Mouse (Mus musculus) embryonic facial prominence, embryonic 14.5 days (tissue): ENCODE data around the gene Ppfibp1. TPM values are rescaled to one million over a fixed set of nuclear protein-coding genes. Genes with fewer than 3 reads are reported as not detected.

Experiments used
- ATAC-seq: fragments of 200-750 bp; cut with Nextera tagmentation; 2 replicates; pipeline ENCODE4 v1.8.0; 2017; ENCODE audit warnings: low read depth, moderate number of reproducible peaks, moderate TSS enrichment
- DNase-seq: peaks from one replicate; pipeline ENCODE4 v3.0.0-alpha.2; 2015; ENCODE audit warnings: low spot score
- H3K27ac ChIP-seq: fragments of 300-500 bp; sonication (generic); replicated peaks from 2 replicates; pipeline ENCODE4 v1.5.1; 2014; ENCODE audit warnings: low read depth, mild to moderate bottlenecking, low read length, moderate library complexity
- H3K27me3 ChIP-seq: fragments of 300-500 bp; sonication (generic); replicated peaks from 2 replicates; pipeline ENCODE4 v1.6.1; 2014; ENCODE audit warnings: low read length; ENCODE audit not compliant: control insufficient read depth, insufficient read depth
- H3K36me3 ChIP-seq: fragments of 300-500 bp; sonication (generic); 2 replicates; pipeline ENCODE4 v1.6.1; 2014; ENCODE audit warnings: low read length, mixed read lengths; ENCODE audit not compliant: control insufficient read depth, insufficient read depth
- H3K4me1 ChIP-seq: fragments of 300-500 bp; sonication (generic); 2 replicates; pipeline ENCODE4 v1.6.1; 2014; ENCODE audit warnings: antibody characterized with exemption, low read length; ENCODE audit not compliant: control insufficient read depth, insufficient read depth
- H3K4me2 ChIP-seq: fragments of 300-500 bp; sonication (generic); 2 replicates; pipeline ENCODE4 v1.6.1; 2014; ENCODE audit warnings: low read depth, mild to moderate bottlenecking, low read length, moderate library complexity, mixed read lengths
- H3K4me3 ChIP-seq: fragments of 300-500 bp; sonication (generic); 2 replicates; pipeline ENCODE4 v1.5.1; 2014; ENCODE audit warnings: low read depth, mild to moderate bottlenecking, low read length
- H3K9ac ChIP-seq: fragments of 300-500 bp; sonication (generic); 2 replicates; pipeline ENCODE4 v1.6.1; 2014; ENCODE audit warnings: low read depth, mild to moderate bottlenecking, low read length, moderate library complexity, mixed read lengths
- H3K9me3 ChIP-seq: fragments of 300-500 bp; sonication (generic); 2 replicates; pipeline ENCODE4 v1.6.1; 2016; ENCODE audit warnings: low read length; ENCODE audit not compliant: control insufficient read depth
- WGBS: fragments of 180-500 bp; shearing (Covaris S2); extraction: QIAGEN DNeasy Blood & Tissue Kit; methylation state at CpG from one replicate; pipeline ENCODE4 v1.1.7; 2014; 5-methylcytosine and 5-hydroxymethylcytosine counted together
- polyA plus RNA-seq: library from polyadenylated mRNA; unstranded; fragments of >200 nt; fragmentation: Nextera tagmentation; extraction: Ambion mirVana; gene quantifications from 2 replicates; pipeline ENCODE4 v1.2.1, GENCODE M21; 2014

The Ppfibp1 gene
- polyA plus RNA-seq, 1 experiment from 2014 or later: 55.5 TPM

- Histone ChIP-seq H3K36me3 (peaks cover 14% of the 10 kb centered on the region), H3K27ac (no peak overlapping the region), H3K4me3 (no peak overlapping the region), H3K9me3 (no peaks in the 10 kb centered on the region), H3K27me3 (no peaks in the 10 kb centered on the region), H3K9ac (no peak overlapping the region), H3K4me1 (peaks cover 11% of the 10 kb centered on the region), H3K4me2 (no peak overlapping the region)
- DNase-seq: peak; percentile 69
- ATAC-seq: peak; percentile 78
- 80% methylated on average over 6 of the region's 6 CpGs for WGBS
Observed at GRCm38 (mm10) chr6:146935957-146936356, 47.7 kb downstream of the Ppfibp1 start.

- ATAC-seq (peak; percentile 88), DNase-seq (peak; percentile 89)
- Histone ChIP-seq H3K36me3 (peaks cover 14% of the 10 kb centered on the region), H3K4me2 (no peak overlapping the region), H3K9ac (no peak overlapping the region), H3K27ac (no peak overlapping the region), H3K4me1 (peaks cover 7% of the 10 kb centered on the region; the same call in 1 of the 2 replicates), H3K27me3 (no peaks in the 10 kb centered on the region), H3K9me3 (no peaks in the 10 kb centered on the region), H3K4me3 (no peak overlapping the region)
- WGBS: 67% methylated on average over 8 of the region's 8 CpGs
Observed at GRCm38 (mm10) chr6:146939026-146939425, 50.7 kb downstream of the Ppfibp1 start.

- DNase-seq: no peak
- no peaks in the 10 kb centered on the region for H3K27me3 ChIP-seq
- 70% methylated on average over 7 of the region's 7 CpGs for WGBS
- H3K4me1 ChIP-seq: peaks cover 11% of the 10 kb centered on the region; the same call in 1 of the 2 replicates
- no peak overlapping the region for H3K4me2 ChIP-seq
- no peak for ATAC-seq
- H3K36me3 ChIP-seq: peaks cover 14% of the 10 kb centered on the region
- no peak overlapping the region for H3K4me3 ChIP-seq
- H3K27ac ChIP-seq: no peak overlapping the region
- no peaks in the 10 kb centered on the region for H3K9me3 ChIP-seq
- H3K9ac ChIP-seq: no peak overlapping the region
Observed at GRCm38 (mm10) chr6:146941505-146942275, 53.4 kb downstream of the Ppfibp1 start.

DNA sequence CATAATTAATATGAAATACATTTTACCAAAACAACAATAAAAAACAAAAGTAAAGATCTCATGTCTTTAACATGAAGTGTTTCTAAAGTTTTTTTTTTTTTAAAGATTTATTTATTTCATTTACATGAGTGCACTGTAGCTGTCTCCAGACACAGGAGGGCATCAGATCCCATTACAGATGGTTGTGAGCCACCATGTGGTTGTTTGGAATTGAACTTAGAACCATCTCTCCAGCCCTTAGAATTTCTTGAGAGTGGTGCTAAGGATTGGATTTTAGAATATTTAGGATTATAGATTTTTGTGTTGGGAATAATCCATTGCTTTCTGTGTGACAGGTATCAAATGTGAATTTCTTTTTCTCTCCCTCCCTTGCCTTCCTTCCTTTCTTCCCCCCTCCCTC is 55.7 kb downstream of the Ppfibp1 start:
- Histone ChIP-seq H3K36me3 (peaks cover 10% of the 10 kb centered on the region), H3K4me1 (peaks cover 25% of the 10 kb centered on the region), H3K27me3 (no peaks in the 10 kb centered on the region), H3K4me2 (no peak overlapping the region), H3K9ac (no peak overlapping the region), H3K27ac (no peak overlapping the region), H3K4me3 (no peak overlapping the region), H3K9me3 (no peaks in the 10 kb centered on the region)
- ATAC-seq (no peak), DNase-seq (no peak)

DNA sequence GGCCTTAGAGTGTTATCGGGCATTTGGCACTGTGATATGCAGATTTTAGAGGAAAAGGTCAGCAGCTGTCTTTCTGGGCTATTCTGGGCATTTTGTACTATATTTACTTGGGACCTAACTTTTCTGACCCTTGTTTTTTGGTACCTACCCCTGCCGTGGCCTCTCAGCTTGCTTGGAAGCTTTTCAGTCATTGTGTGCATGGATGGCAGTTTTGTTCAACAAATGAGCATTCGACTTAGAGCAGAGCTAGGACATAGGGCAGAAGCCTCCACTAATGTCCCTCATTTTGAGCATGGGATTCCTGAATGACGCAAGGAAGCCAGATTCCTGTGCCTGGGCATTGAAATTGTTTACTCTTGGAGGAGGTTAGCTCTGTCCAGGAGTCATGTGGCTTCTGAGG is 56.5 kb downstream of the Ppfibp1 start:
- H3K36me3 ChIP-seq: peaks cover 2% of the 10 kb centered on the region; the same call in 1 of the 2 replicates
- whole genome bisulfite sequencing: 55% methylated on average over 4 of the region's 4 CpGs
- no peak overlapping the region for H3K27ac ChIP-seq

DNA sequence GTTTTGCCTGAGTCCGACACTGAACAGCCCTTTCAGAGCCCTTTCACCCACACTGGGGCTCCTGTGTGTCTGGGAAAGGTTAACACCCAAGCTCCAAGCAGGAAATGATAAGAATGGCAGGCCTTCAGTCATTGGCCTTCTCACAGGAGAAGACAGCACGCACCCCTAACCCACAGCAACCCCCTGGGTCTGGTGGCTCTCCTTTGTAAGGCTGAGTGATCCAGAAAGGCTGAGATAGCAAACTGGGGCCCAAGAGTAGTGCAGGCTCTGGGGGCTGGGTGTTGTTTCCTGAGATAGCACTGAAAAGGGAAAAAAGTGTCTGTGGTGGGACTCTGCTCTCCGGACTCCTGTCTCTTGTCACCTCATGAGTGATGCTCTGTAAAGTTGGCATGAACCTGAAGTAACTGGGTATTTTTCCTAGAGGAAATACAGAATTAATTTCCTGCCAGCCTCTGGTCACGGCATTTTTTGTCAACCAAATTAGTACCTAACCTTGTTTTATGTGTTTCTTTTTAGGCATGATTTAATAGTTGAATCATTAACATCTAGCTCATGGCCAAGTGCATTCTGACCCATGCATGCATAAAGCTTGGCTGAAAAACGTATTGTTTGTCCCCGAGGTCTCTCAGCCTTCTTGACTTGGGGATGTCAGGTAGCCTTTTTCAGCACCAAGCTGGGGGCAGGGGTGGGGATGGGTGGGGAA is 58.2 kb downstream of the Ppfibp1 start:
- no peak overlapping the region for H3K27ac ChIP-seq
- no peaks in the 10 kb centered on the region for H3K9me3 ChIP-seq
- 75% methylated on average over 6 of the region's 6 CpGs for WGBS
- H3K4me1 ChIP-seq: peaks cover 28% of the 10 kb centered on the region
- H3K4me2 ChIP-seq: no peak overlapping the region
- no peak for ATAC-seq
- H3K36me3 ChIP-seq: no peaks in the 10 kb centered on the region
- no peak overlapping the region for H3K4me3 ChIP-seq
- DNase-seq: no peak
- H3K27me3 ChIP-seq: no peaks in the 10 kb centered on the region
- no peak overlapping the region for H3K9ac ChIP-seq

More for the DNA sequence above, 56.5 kb downstream of the Ppfibp1 start:
- Histone ChIP-seq H3K9ac (no peak overlapping the region), H3K9me3 (no peaks in the 10 kb centered on the region), H3K27me3 (no peaks in the 10 kb centered on the region), H3K4me1 (peaks cover 29% of the 10 kb centered on the region), H3K4me2 (no peak overlapping the region), H3K4me3 (no peak overlapping the region)
- DNase-seq: no peak
- no peak for ATAC-seq

GRCm38 (mm10) chr6:146947186-146947585 is 58.9 kb downstream of the Ppfibp1 start:
- Histone ChIP-seq H3K4me3 (no peak overlapping the region), H3K27ac (no peak overlapping the region), H3K9me3 (no peaks in the 10 kb centered on the region), H3K27me3 (no peaks in the 10 kb centered on the region), H3K4me2 (no peak overlapping the region), H3K36me3 (no peaks in the 10 kb centered on the region), H3K4me1 (peaks cover 26% of the 10 kb centered on the region), H3K9ac (no peak overlapping the region)
- DNase-seq (no peak), ATAC-seq (no peak)
- WGBS: 62% methylated on average over 4 of the region's 4 CpGs

DNA sequence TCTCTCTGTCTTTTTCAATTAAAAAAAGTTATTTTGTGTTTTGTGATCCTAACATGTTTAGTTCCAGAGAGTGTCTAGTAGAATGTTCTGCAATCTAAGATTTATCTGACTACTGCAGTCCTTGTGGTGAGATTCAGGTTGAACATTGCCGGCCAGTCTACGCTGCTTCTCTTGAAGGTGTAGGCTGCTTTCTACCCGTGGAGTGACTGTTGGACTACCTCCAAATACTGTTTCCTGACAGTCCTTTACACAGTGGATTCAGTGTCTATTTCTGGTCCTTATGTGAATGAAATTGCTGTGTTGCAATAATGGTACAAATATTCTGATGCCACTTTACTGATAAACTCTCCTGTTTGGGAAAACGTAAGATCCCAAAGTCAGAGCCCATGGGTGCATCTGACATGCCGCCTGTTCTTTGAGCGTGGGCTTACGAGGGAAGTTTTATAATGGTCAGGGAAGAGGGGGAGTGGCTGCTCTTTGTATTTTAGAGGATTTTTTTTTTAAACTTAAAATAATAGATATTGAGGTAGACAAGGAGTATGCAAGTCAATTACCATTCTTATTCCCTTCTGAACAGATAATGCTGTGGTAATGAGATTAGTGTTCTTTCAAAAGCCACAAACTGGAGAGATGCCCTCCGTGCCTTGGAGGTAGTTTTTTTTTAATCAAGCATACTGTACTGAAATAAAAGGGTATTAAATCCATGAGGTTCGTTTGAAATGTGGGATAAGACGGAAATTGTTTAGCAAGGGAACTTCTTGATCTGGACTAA is 61.6 kb downstream of the Ppfibp1 start:
- H3K4me1 ChIP-seq: peaks cover 26% of the 10 kb centered on the region
- no peak overlapping the region for H3K4me3 ChIP-seq
- no peak overlapping the region for H3K9ac ChIP-seq
- DNase-seq (no peak), ATAC-seq (no peak; the same call in 1 of the 2 replicates)
- no peak overlapping the region for H3K4me2 ChIP-seq
- H3K36me3 ChIP-seq: no peaks in the 10 kb centered on the region
- H3K27ac ChIP-seq: no peak overlapping the region
- no peaks in the 10 kb centered on the region for H3K27me3 ChIP-seq
- H3K9me3 ChIP-seq: no peaks in the 10 kb centered on the region
- 48% methylated on average over 10 of the region's 10 CpGs for WGBS
